Mouse (Mus musculus) CD4-positive, CD25-positive, alpha-beta regulatory T cell, adult 2 months (primary cell): ENCODE data around the gene Wrap73.

Experiments
- DNase-seq: peaks from one replicate; pipeline ENCODE4 v3.0.0-alpha.2; 2012; ENCODE audit warnings: low read depth, low spot score

The Wrap73 gene

DNA sequence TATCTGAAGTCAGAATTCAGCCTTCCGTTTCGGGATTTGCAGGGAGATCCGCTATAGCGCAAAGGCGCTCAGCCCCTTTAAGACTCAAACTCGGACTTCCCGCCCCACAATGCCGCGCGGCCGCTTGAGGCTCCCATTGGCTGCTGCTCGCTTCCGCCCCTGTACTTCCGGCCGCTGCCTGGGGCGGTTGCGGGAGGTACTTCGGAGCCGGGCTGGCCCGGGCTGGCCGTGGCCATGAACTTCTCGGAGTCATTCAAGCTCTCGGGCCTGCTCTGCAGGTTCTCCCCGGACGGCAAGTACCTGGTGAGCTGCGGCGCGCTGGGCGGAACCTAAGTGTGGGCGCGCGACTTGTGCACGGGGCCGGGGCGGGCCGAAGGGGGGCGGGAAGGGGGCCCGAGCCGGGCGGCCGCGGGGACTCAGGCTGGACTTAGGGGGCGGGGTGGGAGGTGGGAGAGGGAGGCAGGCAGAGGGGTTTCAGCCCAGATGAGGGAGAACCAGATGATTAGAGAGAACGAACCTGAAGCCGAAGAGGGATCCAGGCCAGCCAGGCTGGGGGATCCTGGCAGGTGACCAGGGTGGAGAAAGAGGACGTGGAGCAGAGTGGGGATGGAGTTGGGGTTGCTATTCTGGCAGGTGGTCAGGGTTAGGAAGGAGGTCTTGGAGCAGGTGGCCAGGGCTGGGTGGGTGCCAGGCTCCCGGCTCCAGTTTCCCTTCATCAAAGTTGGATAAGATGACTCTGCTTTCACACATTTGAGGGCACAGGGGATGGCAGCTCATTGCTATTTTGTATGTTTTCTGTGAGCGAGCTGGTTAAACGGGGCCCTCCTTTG lies at the start of gene Wrap73:
Gene Wrap73 (plus strand): TSS at position 162 of the 830 bp plus-strand sequence.
- peak; percentile 93 for DNase-seq

DNA sequence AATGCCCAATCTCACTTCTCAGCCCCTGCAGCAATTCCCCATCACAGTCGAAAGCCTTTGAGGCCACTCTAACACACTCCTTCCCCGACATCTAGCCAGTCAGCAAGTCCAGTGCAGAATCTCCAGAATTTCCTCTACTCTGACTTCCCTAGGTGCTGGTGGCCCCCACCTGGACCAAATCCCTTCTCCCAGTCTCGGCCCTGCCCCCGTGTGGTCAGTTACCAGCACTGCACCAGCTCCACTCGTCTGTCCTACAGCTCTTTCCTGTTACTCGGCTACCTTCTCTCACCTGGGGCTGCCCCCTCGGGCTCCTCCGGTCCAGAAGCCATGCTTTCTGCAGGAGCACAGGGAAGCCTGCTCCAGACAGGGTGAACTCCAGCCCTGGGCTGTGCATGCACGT lies 49.0 kb upstream of the Wrap73 start:
- peak; percentile 51 for DNase-seq

DNA sequence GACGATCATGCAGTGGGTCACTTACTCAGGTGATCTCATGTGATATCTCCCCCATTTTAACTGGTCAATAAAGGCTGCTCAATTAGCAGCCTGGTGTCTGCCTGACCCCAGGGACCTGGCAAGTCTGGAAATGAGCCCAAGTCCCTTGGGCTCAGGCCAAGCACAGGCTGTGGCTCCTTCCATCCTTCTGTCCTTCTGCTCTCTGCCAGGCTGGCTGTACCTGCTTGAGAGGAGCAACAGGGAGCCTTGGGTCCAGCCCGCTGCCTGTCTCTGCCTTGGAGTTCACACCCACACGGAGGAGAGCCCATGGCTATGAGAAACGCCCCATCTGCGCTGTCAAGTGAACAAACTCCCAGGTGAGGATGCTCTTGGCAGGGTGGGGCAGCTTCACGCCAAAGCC lies 46.1 kb upstream of the Wrap73 start:
- DNase-seq: no peak

DNA sequence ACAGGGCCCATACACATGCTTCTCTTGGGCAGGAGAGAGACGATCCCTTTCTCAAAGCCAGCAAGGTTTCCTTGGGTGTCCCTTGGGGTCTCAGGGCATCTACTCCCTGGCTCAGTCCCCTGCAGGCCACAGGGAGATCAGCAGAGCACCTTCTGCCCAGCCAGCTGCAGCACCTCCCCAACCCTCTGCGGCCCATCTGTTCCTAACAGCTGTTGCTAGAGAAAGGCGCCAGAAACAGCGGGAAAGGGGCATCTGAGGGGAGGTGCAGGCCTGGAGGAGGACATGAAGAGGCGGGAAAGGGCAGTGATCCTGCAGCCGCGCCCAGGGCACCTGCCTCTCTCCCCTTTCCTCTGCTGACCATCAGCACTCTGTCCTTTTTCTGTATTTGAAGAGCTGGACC lies 42.8 kb upstream of the Wrap73 start:
- DNase-seq: no peak

DNA sequence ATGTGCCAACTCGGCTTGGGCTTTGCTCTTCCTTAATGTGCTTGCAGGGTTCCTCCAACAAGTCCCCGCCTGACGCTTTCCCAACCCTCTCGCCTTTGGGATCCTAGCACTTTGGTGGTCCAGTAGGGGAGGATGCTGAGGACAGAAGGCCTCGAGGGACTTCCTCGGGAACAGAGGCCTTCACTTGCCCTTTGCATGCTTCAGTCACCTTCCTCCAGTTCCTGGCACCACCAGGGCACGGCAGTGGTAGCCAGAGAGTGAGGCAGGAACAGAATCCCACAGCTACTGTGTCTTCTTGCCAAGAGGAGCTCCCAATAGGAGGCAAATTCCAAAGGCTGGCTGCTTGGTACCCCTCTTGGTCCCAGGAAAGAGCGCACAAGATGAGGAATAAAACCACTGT lies 38.8 kb upstream of the Wrap73 start:
- no peak for DNase-seq

DNA sequence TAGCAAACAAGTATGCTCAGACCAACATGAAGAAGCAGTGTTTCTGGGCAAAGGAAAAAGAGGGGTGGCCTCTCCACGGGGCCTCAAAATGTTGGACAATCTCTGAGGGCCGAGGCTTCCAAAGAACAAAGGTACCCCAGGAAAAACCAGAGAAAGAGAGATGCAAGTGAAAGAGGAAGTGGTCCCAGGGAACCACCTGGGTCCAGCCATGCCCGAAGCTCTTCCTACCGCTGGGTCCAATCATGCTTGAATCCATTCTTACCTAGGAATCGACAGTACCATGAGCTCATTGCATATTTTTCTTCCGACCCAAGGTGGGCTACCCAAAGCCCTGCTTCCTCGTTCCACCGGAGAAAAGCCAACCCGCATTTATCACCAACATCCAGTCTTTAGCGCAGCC lies 38.3 kb upstream of the Wrap73 start:
- DNase-seq: no peak

DNA sequence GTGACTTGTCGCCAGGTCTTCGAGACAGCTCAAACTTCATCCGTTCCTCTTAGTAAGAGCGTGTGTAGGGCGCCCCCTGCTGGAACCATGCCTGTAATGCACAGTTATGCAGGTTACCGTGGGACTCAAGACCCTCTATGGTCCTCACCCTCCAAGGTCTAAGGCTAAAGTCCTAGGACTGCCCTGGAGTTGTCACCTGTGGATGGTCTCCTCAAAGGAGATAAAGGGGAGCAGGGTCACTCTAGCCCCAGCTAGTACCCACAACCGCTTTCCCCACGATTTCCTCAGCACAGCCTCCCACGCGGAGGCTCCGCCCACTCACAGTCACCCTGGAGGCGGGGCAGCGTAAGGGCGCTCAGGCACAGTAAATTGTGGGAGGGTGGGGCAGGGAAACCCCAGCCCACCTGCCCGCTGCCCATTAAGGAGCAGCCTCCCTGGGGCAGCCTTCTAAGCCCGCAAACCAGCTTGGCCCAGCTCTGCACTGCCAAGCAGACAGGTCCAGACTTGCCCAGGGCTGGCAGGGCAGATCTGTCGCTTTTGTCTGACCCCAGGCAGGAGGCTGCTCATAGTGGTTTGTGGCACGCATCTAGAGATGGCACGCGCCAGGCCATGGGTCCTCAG lies 36.7 kb upstream of the Wrap73 start:
- DNase-seq: peak; percentile 71

DNA sequence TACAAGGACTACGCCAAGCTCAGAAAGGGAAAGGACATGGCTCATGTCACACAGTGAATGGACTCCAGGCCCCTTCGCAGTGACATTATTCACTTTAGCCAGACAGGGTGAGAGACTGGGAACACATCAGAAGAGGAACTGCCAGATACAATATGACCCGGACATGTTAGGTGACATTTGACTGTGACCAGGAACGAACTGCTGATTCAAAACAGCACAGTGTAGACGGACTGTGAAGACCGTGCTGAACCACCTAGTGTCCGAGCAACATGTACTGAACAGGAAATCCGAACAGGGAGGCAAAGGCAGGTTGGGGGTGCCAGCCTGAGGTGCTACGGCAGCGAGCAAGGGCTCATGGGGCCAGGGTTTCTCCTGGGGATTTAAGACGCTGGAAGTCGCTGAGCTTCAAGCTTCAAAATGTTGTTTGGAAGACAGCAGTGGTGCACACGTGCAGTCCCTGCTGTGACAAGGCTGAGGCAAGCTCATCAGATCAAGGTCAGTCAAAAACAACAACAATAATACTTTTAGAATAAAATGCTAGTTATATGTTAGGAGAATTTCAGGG lies 35.6 kb upstream of the Wrap73 start:
- DNase-seq: no peak

DNA sequence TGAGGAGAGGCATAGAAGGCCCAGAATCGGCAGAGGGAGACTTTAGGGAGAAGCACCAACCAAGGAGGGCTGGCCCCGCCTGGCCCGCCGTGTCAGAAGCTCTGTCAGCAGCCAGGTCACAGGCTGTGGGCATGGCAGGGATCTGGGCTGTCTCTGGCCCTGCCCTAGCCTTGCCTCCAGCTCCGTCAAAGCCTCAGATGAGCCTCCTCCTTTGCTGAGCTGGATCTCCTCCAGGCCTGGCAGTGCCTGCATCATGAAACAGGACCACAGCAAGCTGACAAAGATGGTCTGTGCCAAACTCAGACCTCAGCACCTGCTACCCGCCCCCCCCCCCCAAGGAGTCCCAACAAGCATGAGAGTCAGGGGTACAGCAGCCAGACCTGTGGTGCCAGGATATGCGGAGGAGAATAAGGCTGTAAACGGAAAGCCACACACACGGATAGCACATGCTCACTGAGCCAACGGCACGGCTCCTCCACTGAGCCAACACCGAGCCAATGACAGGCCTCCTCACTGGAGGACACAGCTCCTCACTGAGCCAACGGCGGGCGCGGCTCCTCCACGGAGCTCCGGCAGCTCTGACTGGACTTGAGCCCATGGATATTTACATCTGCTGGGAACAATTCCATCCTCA lies 32.8 kb upstream of the Wrap73 start:
- DNase-seq: no peak

DNA sequence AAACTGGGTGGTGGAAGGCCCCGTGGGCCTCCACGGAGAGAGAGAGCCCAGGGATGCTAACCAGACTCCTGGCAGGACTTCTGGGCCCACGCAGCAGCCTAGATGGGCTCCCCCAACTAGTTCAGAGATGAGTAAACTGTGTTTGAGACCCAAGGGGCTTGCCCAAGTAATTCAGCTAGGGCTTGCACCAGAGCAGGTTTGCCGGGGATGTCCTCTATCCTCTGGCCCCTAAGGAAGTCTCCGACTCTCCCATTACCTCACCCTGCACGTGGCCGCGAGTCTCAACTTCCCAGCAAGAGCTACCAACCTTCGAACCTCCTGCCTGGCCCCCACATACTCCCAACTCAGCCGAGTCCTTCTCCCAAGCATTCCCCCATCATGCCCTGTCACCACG lies 32.3 kb upstream of the Wrap73 start:
- DNase-seq: no peak

DNA sequence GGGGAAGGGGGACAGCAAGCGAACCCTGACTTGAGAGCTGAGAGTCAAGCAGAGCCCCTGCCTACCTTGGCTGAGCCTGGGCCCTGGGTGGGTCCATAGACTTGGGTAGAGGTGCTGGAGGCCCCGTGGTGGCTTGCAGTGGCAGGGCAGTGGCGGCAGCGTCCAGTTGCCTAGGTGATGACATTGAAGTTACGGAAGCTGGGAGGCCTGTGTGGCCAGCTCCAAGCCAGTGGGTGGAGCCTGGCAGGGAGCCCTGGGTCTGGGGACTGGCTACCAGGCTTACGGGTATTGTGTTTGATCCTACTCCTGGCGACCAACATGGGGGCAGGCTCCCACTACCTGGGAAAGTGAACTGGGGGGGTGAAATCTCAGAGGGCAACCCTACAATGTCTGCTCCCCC lies 25.8 kb upstream of the Wrap73 start:
- no peak for DNase-seq

DNA sequence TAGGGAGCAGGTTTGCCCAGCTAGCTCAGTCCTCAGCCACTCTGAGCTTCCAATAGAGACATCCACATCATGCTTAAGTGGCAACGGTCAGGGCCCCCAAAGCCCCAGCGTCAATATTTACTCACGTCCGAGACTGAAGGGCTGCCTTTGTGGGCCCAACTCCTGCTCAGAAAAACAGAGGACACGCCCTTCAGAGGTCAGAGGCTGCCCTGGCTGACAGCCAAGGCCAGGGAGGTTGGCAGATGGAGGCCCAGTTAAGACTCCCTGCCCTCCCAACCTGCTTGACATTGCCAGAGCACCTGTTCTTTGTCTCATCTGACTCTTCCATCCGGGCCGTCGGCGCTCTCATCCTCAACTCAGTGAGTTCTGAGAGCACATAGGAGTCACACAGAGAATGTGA lies 23.4 kb upstream of the Wrap73 start:
- no peak for DNase-seq

DNA sequence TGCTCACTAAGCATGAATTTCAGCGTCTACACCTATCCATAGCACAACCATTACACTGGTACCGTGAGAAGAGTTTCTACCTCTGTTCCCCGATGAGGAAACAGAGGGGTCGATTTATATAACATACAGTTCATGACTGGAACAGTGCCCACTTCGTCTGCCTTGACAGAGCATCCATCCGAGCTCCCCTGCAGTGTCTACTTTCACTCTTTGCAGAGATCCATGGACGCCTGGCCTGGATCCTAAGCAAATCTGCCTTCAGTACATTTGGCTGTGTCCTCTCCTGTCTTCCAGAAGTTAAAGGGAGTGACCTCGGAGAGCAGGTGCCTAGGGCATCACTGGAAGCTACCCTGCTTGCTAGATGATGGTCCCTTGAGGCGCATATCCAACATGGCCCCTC lies 23.0 kb upstream of the Wrap73 start:
- DNase-seq: no peak

DNA sequence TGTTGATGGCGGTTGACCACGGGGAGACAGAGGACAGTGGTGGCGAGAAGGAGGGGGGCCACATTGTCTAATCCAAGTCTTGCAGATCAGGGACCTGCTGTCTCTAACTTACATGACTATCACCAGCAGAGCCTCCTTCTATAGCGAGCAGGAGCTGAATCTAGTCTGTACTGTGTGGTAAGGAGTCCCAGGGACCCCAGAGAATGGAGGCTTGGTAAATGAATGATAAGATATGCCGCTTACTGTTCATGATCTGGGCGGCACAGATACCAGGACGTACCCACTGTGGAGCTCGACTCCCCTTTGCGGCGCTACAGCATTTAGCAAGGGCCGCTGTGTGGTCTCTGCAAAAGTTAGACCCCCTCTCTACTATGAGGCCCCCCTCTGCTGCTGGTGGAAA lies 20.4 kb upstream of the Wrap73 start:
- DNase-seq: no peak

DNA sequence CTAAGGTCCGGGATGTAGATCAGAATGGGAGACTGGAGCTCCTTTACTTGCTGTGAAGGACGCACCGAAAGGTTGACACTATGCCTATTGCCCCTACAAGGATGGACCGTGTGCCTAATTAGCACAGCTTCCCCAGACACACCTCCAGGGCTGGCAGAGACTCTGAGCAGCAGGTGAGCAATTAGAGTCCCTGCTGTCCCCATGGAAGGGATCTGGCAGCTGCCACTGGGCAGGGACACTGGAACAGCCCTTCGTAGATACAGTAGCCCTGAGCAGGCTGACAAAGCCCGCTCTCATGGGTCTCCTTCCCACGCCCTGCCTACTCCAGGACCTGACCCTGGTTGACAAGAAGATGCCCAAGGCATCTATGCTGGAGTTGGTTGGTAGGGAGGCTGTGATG lies 19.8 kb upstream of the Wrap73 start:
- no peak for DNase-seq

DNA sequence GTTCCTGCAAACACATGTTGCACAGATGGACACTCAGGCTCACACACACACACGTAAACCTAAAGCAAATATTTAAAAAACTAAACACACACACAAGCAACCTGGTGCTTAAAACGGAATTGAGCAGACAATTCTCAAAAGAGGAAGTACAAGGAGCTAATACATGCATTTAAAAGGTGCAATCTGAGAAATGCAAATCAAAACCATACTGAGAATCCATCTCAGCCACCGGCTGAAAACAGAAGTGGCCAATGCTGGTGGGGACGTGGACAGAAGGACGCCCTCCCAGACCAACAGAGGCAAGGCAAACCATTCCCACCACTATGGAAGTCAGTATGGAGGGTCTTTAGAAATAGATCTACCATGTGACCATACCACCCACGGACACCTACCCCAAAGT lies 18.6 kb upstream of the Wrap73 start:
- DNase-seq: no peak

DNA sequence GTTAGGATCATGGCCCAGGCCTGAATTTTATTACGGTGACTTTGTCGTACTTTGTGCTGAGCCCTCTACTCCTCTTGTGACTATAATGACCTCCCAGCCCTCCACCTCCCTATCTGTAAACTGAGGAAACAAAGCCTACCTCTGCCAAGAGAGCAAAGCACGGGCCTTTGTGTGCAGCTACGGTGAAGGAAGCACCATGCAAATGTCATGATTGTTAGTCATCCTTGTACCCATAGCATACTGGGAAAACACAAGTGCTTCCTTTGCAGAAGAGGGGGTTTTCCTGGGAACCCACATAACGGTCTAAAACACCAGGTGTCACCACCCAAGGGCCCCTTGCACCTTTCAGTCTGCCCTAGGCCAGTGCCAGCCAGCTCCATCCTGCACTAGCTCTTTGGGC lies 17.0 kb upstream of the Wrap73 start:
- no peak for DNase-seq

DNA sequence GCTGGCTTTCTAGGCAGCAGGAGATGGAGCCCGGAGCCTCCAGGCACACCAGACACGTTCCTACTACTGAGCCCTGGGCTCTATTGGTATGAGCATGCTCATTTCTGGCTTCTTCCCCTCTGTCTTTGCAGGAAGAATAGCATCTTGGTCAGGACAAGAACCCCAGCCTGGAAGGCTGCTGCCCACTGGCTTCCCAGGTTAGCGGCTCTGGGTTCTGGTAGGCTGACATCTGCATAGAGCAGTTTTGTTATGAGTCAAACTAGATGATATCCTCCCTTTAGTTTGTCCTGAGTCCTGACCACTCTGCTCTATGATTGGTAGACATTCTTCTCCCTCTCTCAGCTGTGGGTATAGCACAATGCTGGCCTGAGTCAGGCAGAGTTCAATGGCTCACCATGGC lies 14.9 kb upstream of the Wrap73 start:
- no peak for DNase-seq

DNA sequence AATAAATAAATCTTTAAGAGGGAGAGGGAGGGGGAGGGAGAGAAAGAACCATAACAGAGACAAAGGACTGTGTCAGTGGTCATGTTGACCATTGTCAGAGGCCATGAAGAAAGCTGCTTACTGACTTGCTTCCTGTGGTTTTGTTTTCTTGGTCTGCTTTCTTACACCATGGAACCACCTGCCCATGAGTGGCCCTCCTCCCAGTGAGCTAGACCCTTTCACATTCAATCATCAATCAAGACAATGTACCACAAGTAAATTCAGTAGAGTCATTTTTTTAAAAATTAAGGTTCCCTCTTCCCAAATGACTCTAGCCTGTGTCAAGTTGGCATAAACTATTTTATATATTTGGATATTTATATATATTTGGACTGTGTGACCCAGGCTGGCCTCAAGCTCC lies 12.2 kb upstream of the Wrap73 start:
- no peak for DNase-seq

DNA sequence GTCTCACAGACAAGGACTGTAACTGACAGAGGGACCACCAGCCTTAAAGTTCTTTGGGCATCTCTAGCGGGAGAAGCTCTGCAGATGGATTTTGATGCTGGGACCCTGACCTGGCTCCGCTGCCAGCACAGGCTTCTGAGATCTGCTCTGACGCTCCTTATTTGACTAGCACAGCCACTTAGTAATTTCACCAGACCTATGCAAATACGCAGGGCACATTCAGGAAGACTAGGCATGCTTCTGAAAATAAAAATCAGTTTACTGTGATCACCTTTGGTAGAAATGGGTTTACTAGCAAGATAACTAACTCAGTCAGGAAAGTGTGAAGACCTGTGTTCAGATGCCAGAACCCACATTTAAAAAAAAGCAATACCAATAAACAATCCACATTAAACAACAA lies 10.3 kb upstream of the Wrap73 start:
- no peak for DNase-seq

DNA sequence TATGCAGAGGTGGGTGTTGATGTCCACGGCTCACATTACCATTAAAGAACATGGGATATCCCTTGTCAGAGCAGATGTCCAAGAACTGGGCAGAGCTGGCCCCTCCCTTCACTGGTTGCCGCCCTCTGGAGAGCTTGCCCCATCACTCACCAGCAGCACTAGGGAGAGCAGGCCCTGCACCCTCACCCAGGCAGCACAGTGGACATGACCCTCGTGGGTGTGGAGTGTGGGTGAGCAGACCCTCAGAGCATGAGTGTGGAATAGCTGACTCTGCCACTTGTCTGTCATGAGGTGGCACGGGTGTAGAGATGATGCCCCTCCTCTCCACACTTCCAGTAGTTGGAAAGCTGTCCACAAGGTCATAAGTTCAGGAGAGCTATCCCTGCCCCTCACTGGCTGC lies 7.4 kb upstream of the Wrap73 start:
- no peak for DNase-seq

DNA sequence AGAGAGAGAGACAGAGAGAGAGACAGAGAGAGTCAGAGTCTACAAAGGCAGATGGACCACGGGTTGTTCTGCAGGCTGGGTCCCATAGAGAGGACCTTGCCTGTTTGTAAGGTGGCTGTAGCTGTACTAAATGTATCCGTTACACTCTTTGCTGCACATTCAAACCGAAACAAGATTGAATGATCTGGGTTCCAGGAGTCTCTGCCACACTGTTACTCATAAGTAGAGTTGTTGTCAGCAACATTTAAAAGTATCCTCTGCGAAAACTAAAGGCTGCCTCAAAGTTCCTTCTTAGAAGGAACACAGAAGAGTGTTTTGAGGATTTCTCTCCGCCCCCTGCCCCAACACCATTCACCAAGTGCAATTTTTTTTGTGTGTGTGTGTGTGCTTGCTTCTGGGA lies 5.0 kb upstream of the Wrap73 start:
- DNase-seq: peak; percentile 30
